In the genomic region with DNA sequence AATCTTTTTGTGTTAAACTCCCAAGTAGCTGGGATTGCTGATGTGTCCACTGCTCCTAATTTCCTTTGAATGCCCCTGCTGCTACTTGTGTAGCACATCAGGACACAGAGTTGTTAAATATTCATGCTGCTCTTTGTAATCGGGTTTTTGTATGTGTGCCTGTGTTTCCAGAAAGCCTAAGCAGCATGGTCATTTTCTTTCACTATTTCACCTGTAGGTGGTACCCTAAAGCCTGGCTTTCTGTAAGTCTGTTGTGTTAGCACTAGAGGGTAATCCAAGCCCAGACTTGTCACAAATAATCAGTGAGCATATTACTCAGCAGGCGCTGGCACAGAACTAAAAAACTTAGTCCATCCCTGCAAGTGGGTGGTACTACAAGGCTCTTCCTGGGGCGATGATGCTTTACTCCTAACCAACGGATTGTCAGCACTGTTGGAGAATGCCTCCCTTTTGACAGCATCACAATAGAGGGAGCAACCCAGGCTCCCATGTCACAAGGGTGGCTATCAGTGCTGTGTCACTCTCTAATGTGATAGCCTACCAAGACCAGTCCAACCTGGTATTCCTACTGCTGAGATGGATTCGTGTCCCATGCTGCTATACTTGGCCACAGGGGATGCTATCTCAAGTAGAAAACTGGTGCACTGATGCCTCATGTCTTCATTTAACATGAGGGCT, we compare ENCODE assay signal across 9 mouse cellular contexts. TPM values are rescaled to one million over a fixed set of nuclear protein-coding genes. Genes with fewer than 3 reads are reported as not detected.
A peak's percentile ranks its signal among the peaks of the same experiment; 100 is the strongest.
DNase-seq lines count a peak whose midpoint lies in the region; ATAC-seq and TF ChIP-seq lines count a peak whose summit lies in the region.
"Had no signal": no experiment of that assay in that cellular context is flagged by ENCODE, and none has a peak within 500 bp of the region (broad histone marks: within the 10 kb centered on the region; RNA-seq: fewer than 3 reads in every experiment).

No protein-coding gene starts in this region.

- no peaks in the 10 kb centered on the region for H3K4me1 ChIP-seq in kidney, postnatal 0 days (replicated peaks; ENCODE audit: insufficient read depth, low read length)
- no peaks in the 10 kb centered on the region for H3K4me1 ChIP-seq in heart, embryonic 12.5 days (replicated peaks)
- H3K4me1 ChIP-seq: limb, embryonic 13.5 days had no signal

- H3K9ac ChIP-seq in kidney, postnatal 0 days (ENCODE audit: low read depth, low read length), result no peak overlapping the region
- no peak overlapping the region for H3K9ac ChIP-seq in heart, embryonic 12.5 days
- H3K9ac ChIP-seq: limb, embryonic 13.5 days had no signal

- DNase-seq in kidney, adult 8-10 months, result peak; percentile 12 to 31
- no peak for DNase-seq in kidney, adult 11 months
- peak; percentile 19 to 51 for DNase-seq in CD8-positive naive resting alpha-beta T cell, adult 2 months (ENCODE audit: low read depth in 2 of 2, low spot score in 2 of 2)
- peak; percentile 19 for DNase-seq in kidney, postnatal 0 days (ENCODE audit: low spot score)
- no peak for DNase-seq in frontal cortex, postnatal 14 days (ENCODE audit: low spot score in 2 of 2)

- no peak overlapping the region for H3K4me3 ChIP-seq in kidney, postnatal 0 days (replicated peaks; ENCODE audit: low read depth, low read length)
- no peak overlapping the region for H3K4me3 ChIP-seq in heart, embryonic 12.5 days
- H3K4me3 ChIP-seq: limb, embryonic 13.5 days had no signal

- no peaks in the 10 kb centered on the region for H3K36me3 ChIP-seq in kidney, postnatal 0 days (ENCODE audit: insufficient read depth, low read length)
- no peaks in the 10 kb centered on the region for H3K36me3 ChIP-seq in heart, embryonic 12.5 days
- H3K36me3 ChIP-seq: limb, embryonic 13.5 days had no signal

- WGBS in kidney, postnatal 0 days, result 67% methylated on average over 5 of the region's 5 CpGs
- WGBS in heart, embryonic 12.5 days, result 56% methylated on average over 5 of the region's 5 CpGs

- H3K4me2 ChIP-seq in kidney, postnatal 0 days (ENCODE audit: low read length), result no peak overlapping the region
- no peak overlapping the region for H3K4me2 ChIP-seq in heart, embryonic 12.5 days
- H3K4me2 ChIP-seq: limb, embryonic 13.5 days had no signal

- ATAC-seq in common myeloid progenitor, adult 5-6 weeks (replicated peaks; ENCODE audit: low read depth, poor library complexity, severe bottlenecking), result peak; percentile 51; the same call in 1 of the 2 replicates
- no peak for ATAC-seq in kidney, postnatal 0 days (replicated peaks; ENCODE audit: low FRiP score, low read depth)
- ATAC-seq in neutrophil, adult 5-6 weeks (ENCODE audit: extremely low read depth, insufficient number of reproducible peaks, low FRiP score, poor library complexity, severe bottlenecking), result peak; percentile 95
- no peak for ATAC-seq in heart, embryonic 12.5 days (ENCODE audit: insufficient number of reproducible peaks, low FRiP score)

- no peaks in the 10 kb centered on the region for H3K27me3 ChIP-seq in kidney, postnatal 0 days (ENCODE audit: insufficient read depth, low read length)
- no peaks in the 10 kb centered on the region for H3K27me3 ChIP-seq in heart, embryonic 12.5 days (replicated peaks)
- H3K27me3 ChIP-seq: limb, embryonic 13.5 days had no signal

- peak; percentile 62; the same call in 1 of the 2 replicates for TF ChIP-seq CTCF in kidney, postnatal 0 days (IDR thresholded peaks at IDR 0.05; ENCODE audit: low read depth)

- H3K27ac ChIP-seq in kidney, postnatal 0 days, result no peak overlapping the region
- no peak overlapping the region for H3K27ac ChIP-seq in heart, embryonic 12.5 days (ENCODE audit: poor library complexity, severe bottlenecking)
- H3K27ac ChIP-seq: limb, embryonic 13.5 days had no signal

- H3K9me3 ChIP-seq in kidney, postnatal 0 days (replicated peaks; ENCODE audit: low read length), result no peaks in the 10 kb centered on the region
- H3K9me3 ChIP-seq in heart, embryonic 12.5 days (replicated peaks), result no peaks in the 10 kb centered on the region
- H3K9me3 ChIP-seq: limb, embryonic 13.5 days had no signal

RNA-seq across cellular contexts. Expression of a gene that starts 27.2 kb away (rescaled TPM):
- 5.8 and 13.2 TPM in 2 replicates for total RNA-seq in common myeloid progenitor, adult 5-6 weeks (2017)
- 47.5 and 50.4 TPM in 2 replicates for polyA plus RNA-seq in kidney, postnatal 0 days (2015; fragmentation: Nextera tagmentation; extraction: Ambion mirVana)
- 136 and 165 TPM in 2 replicates for total RNA-seq in neutrophil, adult 5-6 weeks (2017)
- 11.7 and 11.8 TPM in 2 replicates for polyA plus RNA-seq in heart, embryonic 12.5 days (2016; fragmentation: Nextera tagmentation; extraction: Ambion mirVana)

Comparison
In these comparisons a context has a peak if more than half of its experiments do, and no peak if none do; other contexts are left out.
1. DNase-seq: peak in kidney, adult 8-10 months (2 of 2), CD8-positive naive resting alpha-beta T cell, adult 2 months (2 of 2) and kidney, postnatal 0 days (single experiment); none in kidney, adult 11 months (single experiment) and frontal cortex, postnatal 14 days (0 of 2).
2. ATAC-seq: peak in common myeloid progenitor, adult 5-6 weeks (single experiment) and neutrophil, adult 5-6 weeks (single experiment); none in kidney, postnatal 0 days (single experiment) and heart, embryonic 12.5 days (single experiment).